In genomic region chr12:80108896-80109668, GRCm38 (mm10) we compare ENCODE assay signal across 8 mouse cellular contexts. TPM values are rescaled to one million over a fixed set of nuclear protein-coding genes. Genes with fewer than 3 reads are reported as not detected.
DNase-seq lines count a peak whose midpoint lies in the region; ATAC-seq lines count a peak whose summit lies in the region.
"Not testable (repeated sequence)": the region's sequence is repeated elsewhere in the genome, so short reads cannot be mapped to it uniquely, and the experiment has no call there.

No protein-coding gene starts in this region.

- not testable (repeated sequence) for H3K27me3 ChIP-seq in intestine, embryonic 15.5 days (replicated peaks); limb, embryonic 10.5 days (ENCODE audit: low read depth, poor library complexity, severe bottlenecking)

- peak overlapping the region; percentile 85 for H3K27ac ChIP-seq in intestine, embryonic 15.5 days
- peak overlapping the region; percentile 99 for H3K27ac ChIP-seq in limb, embryonic 10.5 days

- ATAC-seq in intestine, embryonic 15.5 days = peak; percentile 11; the same call in 1 of the 2 replicates

- not testable (repeated sequence) for H3K36me3 ChIP-seq in intestine, embryonic 15.5 days
- peaks cover 46% of the 10 kb centered on the region for H3K36me3 ChIP-seq in limb, embryonic 10.5 days

- DNase-seq in ZHBTc4 (ENCODE audit: low read depth, low spot score) = peak; percentile 92
- peak; percentile 77 for DNase-seq in embryo, embryonic 10 days (ENCODE audit: low spot score)
- peak; percentile 98 for DNase-seq in heart, adult 11 months
- DNase-seq in limb, embryonic 10.5 days (ENCODE audit: low spot score) = peak; percentile 91
- peak; percentile 87 for DNase-seq in mesoderm, embryonic 11.5 days (ENCODE audit: low read depth, low spot score)
- peak; percentile 53 for DNase-seq in right cerebral cortex, postnatal 25 days
- DNase-seq in urinary bladder, postnatal 36 days (ENCODE audit: low spot score in 2 of 2) = peak; percentile 60 to 77

- peak overlapping the region; percentile 84 for H3K4me2 ChIP-seq in intestine, embryonic 15.5 days (replicated peaks)

- peak overlapping the region; percentile 90 for H3K9ac ChIP-seq in intestine, embryonic 15.5 days

- not testable (repeated sequence) for H3K4me1 ChIP-seq in intestine, embryonic 15.5 days (replicated peaks)
- peaks cover 27% of the 10 kb centered on the region for H3K4me1 ChIP-seq in limb, embryonic 10.5 days

- H3K9me3 ChIP-seq in intestine, embryonic 15.5 days; limb, embryonic 10.5 days (replicated peaks): not testable (repeated sequence)

- peak overlapping the region; percentile 67 for H3K4me3 ChIP-seq in intestine, embryonic 15.5 days (replicated peaks)
- H3K4me3 ChIP-seq in limb, embryonic 10.5 days = peak overlapping the region; percentile 84

- 5% methylated on average over 11 of the region's 11 CpGs for WGBS in intestine, embryonic 15.5 days
- 24% methylated on average over 11 of the region's 11 CpGs for WGBS in limb, embryonic 10.5 days

RNA-seq across cellular contexts. Expression of gene Zfp36l1, which starts 3.7 kb away (rescaled TPM):
- polyA plus RNA-seq in intestine, embryonic 15.5 days (2015; fragmentation: Nextera tagmentation; extraction: Ambion mirVana) = 95.8 and 107 TPM in 2 replicates
- polyA plus RNA-seq in limb, embryonic 10.5 days (2016; fragmentation: Nextera tagmentation; extraction: Ambion mirVana) = 88.4 and 96.4 TPM in 2 replicates

Comparison
In these comparisons a context has a peak if more than half of its experiments do, and no peak if none do; other contexts are left out.
1. Peak in every context shown above with its lines: DNase-seq, ATAC-seq, H3K4me3 ChIP-seq and H3K27ac ChIP-seq.